Mouse (Mus musculus) kidney, embryonic 15.5 days (tissue): ENCODE results near the gene Nubp2. TPM values are rescaled to one million over a fixed set of nuclear protein-coding genes. Genes with fewer than 3 reads are reported as not detected.

ENCODE experiments used
- ATAC-seq: fragments of 200-750 bp; cut with Nextera tagmentation; replicated peaks from 2 replicates; pipeline ENCODE4 v1.8.0; 2017; ENCODE audit warnings: moderate TSS enrichment; ENCODE audit not compliant: low FRiP score
- H3K27ac ChIP-seq: fragments of 300-500 bp; sonication (generic); 2 replicates; pipeline ENCODE4 v1.5.1; 2015; ENCODE audit warnings: mild to moderate bottlenecking, inconsistent platforms
- H3K27me3 ChIP-seq: fragments of 300-500 bp; sonication (generic); 2 replicates; pipeline ENCODE4 v1.6.1; 2015; ENCODE audit warnings: inconsistent platforms
- H3K36me3 ChIP-seq: fragments of 300-500 bp; sonication (generic); 2 replicates; pipeline ENCODE4 v1.6.1; 2015; ENCODE audit warnings: inconsistent platforms
- H3K4me1 ChIP-seq: fragments of 300-500 bp; sonication (generic); 2 replicates; pipeline ENCODE4 v1.6.1; 2015; ENCODE audit warnings: inconsistent platforms
- H3K4me2 ChIP-seq: fragments of 300-500 bp; sonication (generic); 2 replicates; pipeline ENCODE4 v1.6.1; 2015; ENCODE audit warnings: moderate library complexity, mild to moderate bottlenecking, inconsistent platforms
- H3K4me3 ChIP-seq: fragments of 300-500 bp; sonication (generic); replicated peaks from 2 replicates; pipeline ENCODE4 v1.5.1; 2015; ENCODE audit warnings: mild to moderate bottlenecking, inconsistent platforms
- H3K9ac ChIP-seq: fragments of 300-500 bp; sonication (generic); 2 replicates; pipeline ENCODE4 v1.6.1; 2015; ENCODE audit warnings: mild to moderate bottlenecking, inconsistent platforms
- H3K9me3 ChIP-seq: fragments of 300-500 bp; sonication (generic); replicated peaks from 2 replicates; pipeline ENCODE4 v1.6.1; 2016; ENCODE audit warnings: inconsistent platforms
- WGBS: fragments of 180-500 bp; shearing (Covaris S2); methylation state at CpG from one replicate; pipeline ENCODE4 v1.1.7; 2015; ENCODE audit warnings: mixed read lengths; 5-methylcytosine and 5-hydroxymethylcytosine counted together
- polyA plus RNA-seq: library from polyadenylated mRNA; unstranded; fragments of >200 nt; fragmentation: Nextera tagmentation; extraction: Ambion mirVana; gene quantifications from 2 replicates; pipeline ENCODE4 v1.2.1, GENCODE M21; 2015

The Nubp2 gene
- polyA plus RNA-seq, 1 experiment from 2014 or later, result 57.8 TPM

DNA sequence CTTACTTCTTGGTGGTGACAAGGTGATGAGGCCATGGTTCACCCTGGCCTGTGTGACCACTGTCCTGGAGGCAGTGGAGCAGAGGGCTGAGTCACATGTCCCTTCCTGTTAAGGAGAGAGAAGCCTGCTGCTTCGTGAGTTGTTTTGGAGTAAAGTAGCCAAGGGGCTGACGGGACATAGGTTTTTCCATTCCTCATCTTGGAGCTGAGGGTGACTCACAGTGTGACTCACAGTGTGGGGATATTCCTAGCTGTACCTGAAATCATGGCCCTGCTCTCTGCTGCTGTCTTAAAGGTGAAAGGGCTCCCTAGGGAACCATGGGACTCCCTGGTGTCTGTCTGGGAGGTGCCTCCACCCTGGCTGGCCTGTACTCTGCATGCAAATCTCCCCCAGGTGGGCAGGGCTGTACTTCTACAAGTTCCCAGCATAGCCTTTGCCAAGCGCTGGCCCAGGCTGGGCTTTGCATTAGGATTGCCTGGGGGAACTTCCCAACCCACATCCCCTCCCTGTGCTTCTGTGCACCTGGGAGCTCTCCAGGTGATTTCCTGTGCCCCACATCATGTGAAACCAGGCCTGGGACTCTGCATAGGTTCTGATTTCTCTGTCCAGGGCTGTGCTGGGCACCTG, 30.2 kb downstream of the Nubp2 start:
- H3K27me3 ChIP-seq, result peaks cover 5% of the 10 kb centered on the region; the same call in 1 of the 2 replicates
- peaks cover 70% of the 10 kb centered on the region for H3K36me3 ChIP-seq
- H3K9me3 ChIP-seq, result no peaks in the 10 kb centered on the region
- no peak overlapping the region for H3K27ac ChIP-seq
- no peak overlapping the region for H3K4me3 ChIP-seq
- ATAC-seq, result no peak
- H3K4me1 ChIP-seq, result peaks cover 9% of the 10 kb centered on the region
- H3K9ac ChIP-seq, result no peak overlapping the region
- no peak overlapping the region for H3K4me2 ChIP-seq
- WGBS, result 85% methylated on average over 3 of the region's 3 CpGs

- Histone ChIP-seq H3K4me1 (peaks cover 19% of the 10 kb centered on the region), H3K4me3 (peak overlapping the region; percentile 87), H3K9ac (peak overlapping the region; percentile 68; the same call in 1 of the 2 replicates), H3K27me3 (peaks cover 5% of the 10 kb centered on the region; the same call in 1 of the 2 replicates), H3K9me3 (no peaks in the 10 kb centered on the region), H3K4me2 (peak overlapping the region; percentile 93), H3K27ac (no peak overlapping the region), H3K36me3 (peaks cover 38% of the 10 kb centered on the region)
- no peak for ATAC-seq
- WGBS, result 65% methylated on average over 10 of the region's 10 CpGs
Observed at GRCm38 (mm10) chr17:24851381-24852125, 34.6 kb downstream of the Nubp2 start.

- peak overlapping the region; percentile 87 for H3K4me3 ChIP-seq
- H3K9me3 ChIP-seq, result no peaks in the 10 kb centered on the region
- H3K27me3 ChIP-seq, result peaks cover 5% of the 10 kb centered on the region; the same call in 1 of the 2 replicates
- H3K27ac ChIP-seq, result peak overlapping the region; percentile 99
- H3K4me2 ChIP-seq, result peak overlapping the region; percentile 93
- peaks cover 19% of the 10 kb centered on the region for H3K4me1 ChIP-seq
- ATAC-seq, result no peak
- under 1% methylated on average over 20 of the region's 20 CpGs for WGBS
- peaks cover 30% of the 10 kb centered on the region for H3K36me3 ChIP-seq
- peak overlapping the region; percentile 68 for H3K9ac ChIP-seq
Observed at GRCm38 (mm10) chr17:24850773-24851127, 35.4 kb downstream of the Nubp2 start.

DNA sequence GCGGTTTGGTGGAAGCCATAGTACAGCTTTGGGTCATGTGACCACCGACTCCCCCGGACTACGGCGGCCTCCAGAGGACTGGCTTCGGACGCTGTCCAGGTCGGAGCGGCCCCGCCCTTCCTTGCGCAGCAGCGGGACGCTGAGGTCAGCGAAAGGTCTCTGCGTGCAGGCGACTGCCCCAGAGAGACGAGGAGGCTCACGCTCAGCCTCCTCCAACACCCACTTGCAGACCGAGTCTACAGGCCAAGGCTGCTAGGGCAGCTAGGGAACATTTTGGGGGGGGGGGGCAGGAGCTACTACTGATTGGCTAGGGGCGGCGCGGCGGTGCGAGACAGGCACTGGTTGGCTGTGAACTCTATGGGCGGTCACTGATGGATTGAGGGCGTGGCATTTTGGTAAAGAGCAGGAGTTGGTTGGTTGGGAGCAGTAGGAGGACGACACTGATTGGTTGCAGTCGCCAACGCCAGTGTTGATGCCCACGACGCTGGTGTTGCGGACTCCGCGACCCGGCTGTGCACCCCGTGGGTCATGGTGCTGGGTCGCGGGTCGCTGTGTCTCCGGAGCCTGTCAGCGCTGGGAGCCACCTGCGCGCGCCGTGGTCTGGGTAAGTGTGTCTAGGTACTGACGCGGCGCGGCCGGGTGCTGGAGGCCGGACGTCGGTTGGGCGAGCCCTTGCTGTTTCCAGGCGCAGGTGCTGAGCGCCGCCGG, 35.9 kb downstream of the Nubp2 start, which contains the start of gene Fahd1:
TSS of gene Fahd1 (minus strand) at position 300 of the 708 bp plus-strand sequence.
- Histone ChIP-seq H3K4me3 (peak within 1 kb of the TSS; percentile 87), H3K9me3 (no peaks in the 10 kb centered on the region), H3K36me3 (peaks cover 24% of the 10 kb centered on the region), H3K27ac (peak within 1 kb of the TSS; percentile 99), H3K27me3 (peaks cover 8% of the 10 kb centered on the region; the same call in 1 of the 2 replicates), H3K4me2 (peak within 1 kb of the TSS; percentile 93), H3K4me1 (peaks cover 19% of the 10 kb centered on the region), H3K9ac (peak within 1 kb of the TSS; percentile 83)
- ATAC-seq, result peak; percentile 99
- WGBS, result 0% methylated on average over 58 of the region's 58 CpGs

- Histone ChIP-seq H3K4me1 (peaks cover 19% of the 10 kb centered on the region), H3K36me3 (peaks cover 19% of the 10 kb centered on the region), H3K9ac (peak overlapping the region; percentile 83), H3K4me3 (peak overlapping the region; percentile 87), H3K9me3 (no peaks in the 10 kb centered on the region), H3K27me3 (peaks cover 13% of the 10 kb centered on the region), H3K4me2 (peak overlapping the region; percentile 93), H3K27ac (peak overlapping the region; percentile 99)
- peak; percentile 61 for ATAC-seq
- under 1% methylated on average over 21 of the region's 21 CpGs for WGBS
Observed at GRCm38 (mm10) chr17:24849733-24850064, 36.5 kb downstream of the Nubp2 start.

DNA sequence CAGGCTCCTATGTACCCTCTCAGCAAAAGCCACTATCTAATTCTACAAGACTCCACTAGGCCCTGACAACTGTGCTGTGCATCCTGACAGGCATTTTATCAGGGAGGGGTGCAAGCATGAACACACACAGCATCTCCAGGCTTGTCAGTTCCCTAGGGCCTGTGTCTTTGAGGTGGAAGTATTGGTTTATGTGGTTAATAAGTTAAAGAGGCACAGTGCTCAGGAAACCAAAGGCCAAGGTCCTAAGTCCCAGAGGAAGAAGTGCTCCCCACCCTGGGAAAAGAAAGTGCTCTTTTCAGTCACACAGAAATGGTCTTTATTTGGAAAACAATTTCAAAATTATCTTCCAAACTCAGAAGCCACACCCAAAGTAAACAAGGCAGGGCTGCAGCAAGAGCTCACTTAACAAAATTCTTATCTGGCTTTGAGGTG, 37.5 kb downstream of the Nubp2 start:
- Histone ChIP-seq H3K36me3 (peaks cover 9% of the 10 kb centered on the region), H3K4me3 (peak overlapping the region; percentile 87), H3K4me1 (peaks cover 19% of the 10 kb centered on the region), H3K9ac (peak overlapping the region; percentile 1; the same call in 1 of the 2 replicates), H3K27me3 (peaks cover 21% of the 10 kb centered on the region), H3K27ac (peak overlapping the region; percentile 99), H3K9me3 (no peaks in the 10 kb centered on the region), H3K4me2 (peak overlapping the region; percentile 93)
- no peak for ATAC-seq

- H3K4me3 ChIP-seq, result no peak overlapping the region
- H3K4me1 ChIP-seq, result peaks cover 19% of the 10 kb centered on the region
- H3K9me3 ChIP-seq, result no peaks in the 10 kb centered on the region
- H3K9ac ChIP-seq, result no peak overlapping the region
- H3K27ac ChIP-seq, result no peak overlapping the region
- H3K27me3 ChIP-seq, result peaks cover 25% of the 10 kb centered on the region
- no peak overlapping the region for H3K4me2 ChIP-seq
- no peaks in the 10 kb centered on the region for H3K36me3 ChIP-seq
- ATAC-seq, result no peak
- 91% methylated on average over 1 of the region's 1 CpGs for WGBS
Observed at GRCm38 (mm10) chr17:24847386-24847785, 38.8 kb downstream of the Nubp2 start.

- H3K4me1 ChIP-seq, result peaks cover 7% of the 10 kb centered on the region
- H3K4me2 ChIP-seq, result no peak overlapping the region
- no peaks in the 10 kb centered on the region for H3K9me3 ChIP-seq
- peaks cover 21% of the 10 kb centered on the region for H3K27me3 ChIP-seq
- no peak overlapping the region for H3K4me3 ChIP-seq
- no peak for ATAC-seq
- H3K27ac ChIP-seq, result no peak overlapping the region
- WGBS, result 16% methylated on average over 9 of the region's 9 CpGs
- H3K9ac ChIP-seq, result 0 out of 2 replicates have a peak overlapping the region, but pooled peaks have one; percentile 3
- H3K36me3 ChIP-seq, result no peaks in the 10 kb centered on the region
Observed at GRCm38 (mm10) chr17:24844525-24844924, 41.6 kb downstream of the Nubp2 start.

GRCm38 (mm10) chr17:24842631-24843030, 43.5 kb downstream of the Nubp2 start:
- H3K4me1 ChIP-seq, result no peaks in the 10 kb centered on the region
- no peak overlapping the region for H3K4me3 ChIP-seq
- no peak overlapping the region for H3K9ac ChIP-seq
- H3K27ac ChIP-seq, result no peak overlapping the region
- no peaks in the 10 kb centered on the region for H3K9me3 ChIP-seq
- H3K4me2 ChIP-seq, result no peak overlapping the region
- no peak for ATAC-seq
- H3K27me3 ChIP-seq, result peaks cover 21% of the 10 kb centered on the region
- 60% methylated on average over 2 of the region's 2 CpGs for whole genome bisulfite sequencing
- no peaks in the 10 kb centered on the region for H3K36me3 ChIP-seq

DNA sequence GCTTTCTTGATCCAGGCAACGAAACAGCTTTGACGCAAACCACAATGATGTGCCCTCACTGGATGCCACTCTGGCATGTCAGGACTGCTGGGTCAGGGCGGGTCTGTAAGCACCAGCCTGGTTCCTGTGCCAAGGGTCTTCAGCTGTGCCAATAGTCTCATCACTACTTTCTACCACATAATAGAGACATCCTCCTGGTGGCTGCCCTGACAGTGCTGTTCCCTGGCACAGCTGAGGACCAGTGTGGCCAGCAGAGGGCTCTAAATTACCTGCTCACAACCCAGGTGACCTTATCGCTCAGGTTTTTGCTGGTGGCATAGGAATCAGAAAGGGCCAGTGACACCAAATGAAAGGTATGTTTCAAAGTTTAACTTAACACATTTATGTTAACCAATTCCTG, 45.0 kb downstream of the Nubp2 start:
- Histone ChIP-seq H3K4me2 (no peak overlapping the region), H3K36me3 (no peaks in the 10 kb centered on the region), H3K27ac (no peak overlapping the region), H3K9me3 (no peaks in the 10 kb centered on the region), H3K4me1 (no peaks in the 10 kb centered on the region), H3K27me3 (peaks cover 21% of the 10 kb centered on the region), H3K9ac (no peak overlapping the region), H3K4me3 (no peak overlapping the region)
- 56% methylated on average over 4 of the region's 4 CpGs for WGBS
- no peak for ATAC-seq

DNA sequence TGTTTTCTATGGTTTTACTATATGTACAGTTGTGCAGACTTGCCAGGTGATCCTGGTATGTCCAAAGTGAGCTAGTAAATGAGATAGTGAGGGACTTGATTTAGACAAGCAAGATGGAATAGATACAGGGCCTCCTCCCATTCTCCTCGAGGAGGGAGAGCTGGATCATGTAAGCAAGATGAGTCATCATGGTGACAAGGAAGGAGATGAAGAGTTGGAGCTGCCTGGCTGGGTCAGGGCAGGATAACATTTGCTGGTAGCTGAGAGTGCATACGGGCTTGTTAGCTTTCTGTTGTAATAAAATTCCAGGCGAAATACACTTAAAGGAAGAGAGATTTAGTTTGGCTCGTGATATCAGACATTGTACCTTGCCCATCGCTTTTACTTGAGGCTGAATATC, 45.8 kb downstream of the Nubp2 start:
- Histone ChIP-seq H3K9me3 (no peaks in the 10 kb centered on the region), H3K4me3 (no peak overlapping the region), H3K4me1 (no peaks in the 10 kb centered on the region), H3K9ac (no peak overlapping the region), H3K27ac (no peak overlapping the region), H3K4me2 (no peak overlapping the region), H3K27me3 (peaks cover 23% of the 10 kb centered on the region), H3K36me3 (no peaks in the 10 kb centered on the region)
- 54% methylated on average over 5 of the region's 5 CpGs for WGBS
- no peak for ATAC-seq

DNA sequence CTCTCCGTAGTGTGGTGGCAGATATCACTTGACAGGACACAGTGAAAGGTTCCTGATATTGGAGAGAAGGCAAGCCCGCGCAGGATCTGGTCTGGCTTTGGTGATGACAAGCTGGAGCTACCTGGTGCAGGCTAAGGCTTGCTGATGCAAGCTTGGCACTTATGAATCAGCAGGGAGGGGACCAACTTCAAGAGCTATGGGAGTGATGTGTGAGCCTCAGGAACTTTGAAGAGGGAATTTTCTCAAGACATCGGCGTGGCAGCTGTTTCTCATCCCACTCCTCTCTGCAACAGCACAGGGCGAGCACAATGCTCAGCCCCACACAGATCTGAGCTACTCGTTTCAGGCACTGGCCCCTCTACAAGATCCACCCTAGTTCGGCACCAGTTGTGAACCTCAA, 46.3 kb downstream of the Nubp2 start, which contains the start of gene Hagh:
TSS of gene Hagh (plus strand) at position 302 of the 400 bp plus-strand sequence.
- Histone ChIP-seq H3K4me1 (no peaks in the 10 kb centered on the region), H3K9me3 (no peaks in the 10 kb centered on the region), H3K4me3 (no peak within 1 kb of the TSS), H3K27me3 (peaks cover 18% of the 10 kb centered on the region), H3K27ac (no peak within 1 kb of the TSS), H3K4me2 (no peak within 1 kb of the TSS), H3K9ac (no peak within 1 kb of the TSS), H3K36me3 (no peaks in the 10 kb centered on the region)
- ATAC-seq, result no peak
- 66% methylated on average over 8 of the region's 8 CpGs for WGBS
